34 mouse cellular contexts compared by ENCODE assay signal in the genomic region with DNA sequence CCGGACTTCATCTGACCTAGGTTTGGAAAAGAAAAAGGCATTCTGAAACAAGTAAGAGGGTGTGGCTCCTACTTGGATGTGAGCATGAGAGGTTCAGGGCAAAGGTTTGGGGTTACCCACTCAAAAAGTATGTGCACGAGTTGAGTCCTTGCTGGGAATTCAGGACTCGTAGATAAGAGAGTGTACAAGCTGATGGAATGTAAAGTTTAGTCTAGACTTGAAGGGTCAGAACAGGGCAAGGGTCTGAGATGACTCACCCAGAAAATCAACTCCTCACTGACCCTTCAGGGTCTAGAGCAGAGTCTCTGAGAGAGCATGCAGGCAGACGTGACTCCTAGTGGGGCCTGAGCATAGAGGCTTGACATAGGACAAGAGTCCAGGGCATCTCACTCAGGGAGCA.
"Had no signal": no experiment of that assay in that cellular context is flagged by ENCODE, and none has a peak within 500 bp of the region (broad histone marks: within the 10 kb centered on the region; RNA-seq: fewer than 3 reads in every experiment).

No protein-coding gene starts in this region.

- DNase-seq: heart, postnatal 10 days; heart, postnatal 14 days; heart, postnatal 36 days; kidney, adult 11 months; kidney, adult 18-20 months; kidney, adult 2 months; kidney, adult 8-10 months; kidney, adult 9 months; kidney, postnatal 10 days; kidney, postnatal 14 days; kidney, postnatal 25 days; kidney, postnatal 36 days; kidney, postnatal 4 days; layer of hippocampus, adult 9-11 months; layer of hippocampus, postnatal 36 days had no signal

- H3K9ac ChIP-seq: heart, embryonic 12.5 days; heart, embryonic 13.5 days; heart, embryonic 15.5 days; hindbrain, embryonic 12.5 days; hindbrain, embryonic 13.5 days; hindbrain, embryonic 14.5 days; hindbrain, embryonic 15.5 days; intestine, embryonic 15.5 days; kidney, embryonic 15.5 days had no signal

- H3K27ac ChIP-seq: heart, embryonic 10.5 days; heart, embryonic 13.5 days; heart, embryonic 15.5 days; hindbrain, embryonic 10.5 days; hindbrain, embryonic 12.5 days; hindbrain, embryonic 13.5 days; hindbrain, embryonic 14.5 days; hindbrain, embryonic 15.5 days; hindbrain, postnatal 0 days; intestine, embryonic 15.5 days; kidney, embryonic 15.5 days; kidney, postnatal 0 days; layer of hippocampus, adult 2 months had no signal

- H3K4me1 ChIP-seq: heart, embryonic 10.5 days; heart, embryonic 12.5 days; heart, embryonic 13.5 days; heart, embryonic 15.5 days; hindbrain, embryonic 12.5 days; hindbrain, embryonic 13.5 days; hindbrain, embryonic 15.5 days; intestine, embryonic 15.5 days; kidney, embryonic 15.5 days had no signal

- H3K4me3 ChIP-seq: heart, embryonic 10.5 days; heart, embryonic 12.5 days; heart, embryonic 13.5 days; heart, embryonic 15.5 days; hindbrain, embryonic 10.5 days; hindbrain, embryonic 12.5 days; hindbrain, embryonic 13.5 days; hindbrain, embryonic 15.5 days; intestine, embryonic 15.5 days; kidney, embryonic 15.5 days; layer of hippocampus, adult 2 months had no signal

- H3K4me2 ChIP-seq: heart, embryonic 11.5 days; heart, embryonic 12.5 days; heart, embryonic 13.5 days; heart, embryonic 15.5 days; hindbrain, embryonic 12.5 days; hindbrain, embryonic 13.5 days; hindbrain, embryonic 14.5 days; hindbrain, embryonic 15.5 days; intestine, embryonic 15.5 days; kidney, embryonic 15.5 days had no signal

- H3K9me3 ChIP-seq: heart, embryonic 10.5 days; heart, embryonic 12.5 days; heart, embryonic 13.5 days; heart, embryonic 15.5 days; hindbrain, embryonic 10.5 days; hindbrain, embryonic 12.5 days; hindbrain, embryonic 13.5 days; hindbrain, embryonic 15.5 days; intestine, embryonic 15.5 days; kidney, embryonic 15.5 days had no signal

- H3K27me3 ChIP-seq: heart, embryonic 12.5 days; heart, embryonic 13.5 days; heart, embryonic 15.5 days; hindbrain, embryonic 12.5 days; hindbrain, embryonic 13.5 days; hindbrain, embryonic 15.5 days; intestine, embryonic 15.5 days; kidney, embryonic 15.5 days had no signal

- ATAC-seq: hindbrain, embryonic 16.5 days; hindbrain, postnatal 0 days; inflammation-experienced regulatory T-cells, adult 6 months; intestine, embryonic 15.5 days; intestine, embryonic 16.5 days; intestine, postnatal 0 days had no signal

- H3K36me3 ChIP-seq: heart, embryonic 10.5 days; heart, embryonic 12.5 days; heart, embryonic 13.5 days; heart, embryonic 15.5 days; hindbrain, embryonic 10.5 days; hindbrain, embryonic 12.5 days; hindbrain, embryonic 13.5 days; hindbrain, embryonic 15.5 days; intestine, embryonic 15.5 days; kidney, embryonic 15.5 days had no signal
